Mouse (Mus musculus) liver, embryonic 14.5 days (tissue): ENCODE measurements around the gene Helz2.

Source experiments
- CTCF ChIP-seq: IDR thresholded peaks from 2 replicates; pipeline ENCODE4 v1.5.1; 2016; ENCODE audit warnings: antibody characterized with exemption, low read depth, control low read depth
- EP300 ChIP-seq: IDR thresholded peaks from 2 replicates; pipeline ENCODE4 v1.6.1; 2016; ENCODE audit warnings: antibody characterized with exemption, low read depth

GRCm38 (mm10) chr2:181240806-181241440, 904 bp downstream of the Helz2 start:
- TF ChIP-seq EP300 (no peak), CTCF (no peak)
